Mouse (Mus musculus) spleen, adult 2 months (tissue): ENCODE measurements around the gene Maml3.

Source experiments
- CTCF ChIP-seq: fragments of 200-500 bp; IDR thresholded peaks from 2 replicates; pipeline ENCODE4 v1.5.1; 2011; ENCODE audit warnings: mild to moderate bottlenecking, inconsistent platforms; ENCODE audit not compliant: insufficient read depth, insufficient read length, insufficient replicate concordance; ENCODE audit errors: extremely low read depth
- POLR2A ChIP-seq: fragments of 200-500 bp; IDR thresholded peaks from 2 replicates; pipeline ENCODE4 v1.6.1; 2011; ENCODE audit warnings: low read depth, low read length, inconsistent platforms

- TF ChIP-seq CTCF: no peak
- TF ChIP-seq POLR2A: no peak
Observed at GRCm38 (mm10) chr3:51708746-51709411, 396.0 kb downstream of the Maml3 start.
